Mouse (Mus musculus) kidney, embryonic 16.5 days (tissue): ENCODE measurements around the gene Rfxank. TPM values are rescaled to one million over a fixed set of nuclear protein-coding genes. Genes with fewer than 3 reads are reported as not detected.

ENCODE experiments used
- ATAC-seq: fragments of 200-750 bp; cut with Nextera tagmentation; 2 replicates; pipeline ENCODE4 v1.8.0; 2017; ENCODE audit warnings: moderate TSS enrichment; ENCODE audit not compliant: low FRiP score, low TSS enrichment
- H3K27ac ChIP-seq: fragments of 300-500 bp; sonication (generic); 2 replicates; pipeline ENCODE4 v1.5.1; 2014; ENCODE audit warnings: low read length
- H3K27me3 ChIP-seq: fragments of 300-500 bp; sonication (generic); 2 replicates; pipeline ENCODE4 v1.6.1; 2014; ENCODE audit warnings: low read length, control low read depth, mixed read lengths; ENCODE audit not compliant: insufficient read depth
- H3K36me3 ChIP-seq: fragments of 300-500 bp; sonication (generic); 2 replicates; pipeline ENCODE4 v1.6.1; 2014; ENCODE audit warnings: low read length, control low read depth, mixed read lengths; ENCODE audit not compliant: insufficient read depth
- H3K4me1 ChIP-seq: fragments of 300-500 bp; sonication (generic); 2 replicates; pipeline ENCODE4 v1.6.1; 2014; ENCODE audit warnings: low read length, control low read depth, mixed read lengths; ENCODE audit not compliant: insufficient read depth
- H3K4me2 ChIP-seq: fragments of 300-500 bp; sonication (generic); replicated peaks from 2 replicates; pipeline ENCODE4 v1.6.1; 2014; ENCODE audit warnings: low read depth, low read length
- H3K4me3 ChIP-seq: fragments of 300-500 bp; sonication (generic); 2 replicates; pipeline ENCODE4 v1.5.1; 2014; ENCODE audit warnings: mild to moderate bottlenecking, low read length
- H3K9ac ChIP-seq: fragments of 300-500 bp; sonication (generic); replicated peaks from 2 replicates; pipeline ENCODE4 v1.6.1; 2014; ENCODE audit warnings: low read length
- H3K9me3 ChIP-seq: fragments of 300-500 bp; sonication (generic); 2 replicates; pipeline ENCODE4 v1.6.1; 2016; ENCODE audit warnings: low read length, control low read depth
- WGBS: fragments of 180-500 bp; shearing (Covaris S2); extraction: QIAGEN DNeasy Blood & Tissue Kit; methylation state at CpG from one replicate; pipeline ENCODE4 v1.1.7; 2014; 5-methylcytosine and 5-hydroxymethylcytosine counted together
- polyA plus RNA-seq: library from polyadenylated mRNA; unstranded; fragments of >200 nt; fragmentation: Nextera tagmentation; extraction: Ambion mirVana; gene quantifications from 2 replicates; pipeline ENCODE4 v1.2.1, GENCODE M21; 2015

The Rfxank gene
- polyA plus RNA-seq, 1 experiment from 2014 or later = 20.4 TPM

DNA sequence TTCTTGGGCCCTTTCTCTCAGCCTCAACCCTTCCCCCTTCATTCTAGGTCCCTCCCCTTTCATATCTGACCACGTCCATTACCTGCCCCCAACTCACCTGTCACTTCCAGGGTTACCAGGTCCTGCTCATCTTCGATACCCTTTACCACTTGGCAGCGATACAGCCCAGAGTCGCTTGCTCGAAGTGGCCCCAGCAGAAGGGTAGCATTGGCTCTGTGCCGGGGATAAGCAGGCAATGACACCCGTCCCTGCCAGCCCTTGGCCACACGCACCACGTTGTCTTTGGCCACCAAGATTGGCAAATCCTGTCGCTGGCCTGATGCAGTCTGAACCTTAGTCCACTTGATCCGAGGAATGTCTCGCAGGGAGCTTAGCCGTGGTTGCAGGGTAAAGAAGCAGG is 24.1 kb downstream of the Rfxank start:
- no peak for ATAC-seq
- Histone ChIP-seq H3K27ac (no peak overlapping the region), H3K4me3 (no peak overlapping the region), H3K9me3 (no peaks in the 10 kb centered on the region), H3K27me3 (peaks cover 83% of the 10 kb centered on the region), H3K36me3 (no peaks in the 10 kb centered on the region), H3K9ac (no peak overlapping the region), H3K4me2 (no peak overlapping the region), H3K4me1 (no peaks in the 10 kb centered on the region)
- 71% methylated on average over 13 of the region's 13 CpGs for WGBS

DNA sequence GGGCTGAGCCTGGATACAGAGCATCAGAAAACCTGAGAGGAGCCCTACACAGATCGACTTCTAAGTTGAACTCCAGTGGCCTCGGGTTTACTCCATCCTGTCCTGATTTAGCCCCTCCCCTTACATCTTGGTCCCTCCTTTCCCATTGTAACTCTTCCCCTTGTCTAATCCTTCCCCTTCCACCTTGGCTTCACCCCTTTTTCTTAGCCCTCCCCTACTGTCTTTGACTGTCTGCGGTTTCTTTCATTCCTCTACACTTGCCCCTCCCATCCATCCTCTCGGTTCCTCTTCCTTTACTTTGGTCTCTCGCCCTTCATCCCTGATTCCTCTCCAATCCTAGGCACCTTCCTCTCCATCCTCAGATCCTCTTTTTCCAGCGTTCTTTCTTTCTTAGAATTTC is 24.5 kb downstream of the Rfxank start:
- Histone ChIP-seq H3K9ac (no peak overlapping the region), H3K4me1 (no peaks in the 10 kb centered on the region), H3K4me3 (no peak overlapping the region), H3K27me3 (peaks cover 82% of the 10 kb centered on the region), H3K36me3 (no peaks in the 10 kb centered on the region), H3K9me3 (no peaks in the 10 kb centered on the region), H3K4me2 (no peak overlapping the region), H3K27ac (no peak overlapping the region)
- ATAC-seq = no peak
- 18% methylated on average over 6 of the region's 6 CpGs for WGBS

DNA sequence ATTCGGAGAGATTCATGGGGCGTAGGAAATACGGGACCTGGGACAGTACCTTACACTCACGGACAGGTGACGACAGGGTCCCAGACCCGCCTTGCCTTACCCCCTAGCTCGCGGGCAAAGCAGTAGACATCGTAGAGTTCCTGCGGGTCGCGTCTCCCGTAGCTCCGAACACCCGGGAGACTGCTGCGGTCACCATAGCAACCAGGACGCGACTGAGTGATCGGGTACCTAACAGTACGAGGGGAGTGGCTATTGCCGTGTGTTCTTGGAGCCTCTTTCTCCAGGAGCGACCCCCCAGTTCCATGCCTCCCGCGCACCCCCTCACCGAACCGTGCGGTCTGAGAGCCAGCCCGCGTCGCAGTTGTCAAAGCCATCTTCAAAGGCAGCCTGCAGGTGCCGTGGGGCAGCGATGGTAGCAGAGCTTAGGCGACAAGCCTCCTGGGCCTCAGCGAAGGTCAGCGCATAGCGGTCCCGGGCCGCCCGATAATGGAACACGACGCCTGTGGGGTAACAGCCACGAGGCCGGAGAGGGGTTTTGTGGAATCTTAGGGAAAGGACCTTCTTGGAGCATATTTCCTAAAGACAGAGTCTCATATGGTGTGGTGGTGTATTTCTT is 26.4 kb downstream of the Rfxank start:
- H3K36me3 ChIP-seq = no peaks in the 10 kb centered on the region
- H3K4me1 ChIP-seq = no peaks in the 10 kb centered on the region
- no peak overlapping the region for H3K4me2 ChIP-seq
- peaks cover 64% of the 10 kb centered on the region for H3K27me3 ChIP-seq
- no peak overlapping the region for H3K27ac ChIP-seq
- no peak for ATAC-seq
- no peaks in the 10 kb centered on the region for H3K9me3 ChIP-seq
- H3K9ac ChIP-seq = no peak overlapping the region
- 8% methylated on average over 43 of the region's 43 CpGs for WGBS
- H3K4me3 ChIP-seq = no peak overlapping the region

DNA sequence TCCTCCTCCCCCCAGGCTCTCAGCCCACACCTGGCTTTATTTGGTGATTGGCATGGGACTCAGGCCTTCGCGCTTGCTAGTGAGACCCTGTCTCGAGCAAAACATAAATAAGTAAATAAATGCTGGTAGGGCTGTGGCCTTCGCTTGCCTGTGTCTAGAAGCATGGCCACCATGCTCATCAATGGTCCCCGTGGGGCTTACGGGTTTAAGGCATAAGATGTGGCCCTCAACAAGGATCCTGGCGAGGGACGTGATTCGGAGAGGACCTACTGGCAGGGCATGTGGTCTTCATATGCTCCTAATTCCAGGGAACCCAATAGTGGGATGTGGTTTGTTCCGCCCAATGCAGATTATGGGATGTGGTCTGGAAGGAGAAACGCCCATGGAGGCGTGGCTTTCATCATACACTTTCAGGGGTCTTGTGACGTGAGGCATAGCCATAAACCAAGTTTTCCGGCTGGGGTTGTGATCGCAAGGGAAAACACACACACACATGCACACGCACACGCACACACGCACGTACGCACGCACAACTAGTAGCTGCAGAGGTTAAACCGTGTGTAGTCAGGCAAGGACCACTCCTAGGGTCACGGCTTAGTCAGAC is 27.7 kb downstream of the Rfxank start:
- Histone ChIP-seq H3K4me2 (no peak overlapping the region), H3K36me3 (no peaks in the 10 kb centered on the region), H3K27ac (no peak overlapping the region), H3K4me1 (no peaks in the 10 kb centered on the region), H3K9me3 (no peaks in the 10 kb centered on the region), H3K9ac (no peak overlapping the region), H3K27me3 (peaks cover 52% of the 10 kb centered on the region), H3K4me3 (no peak overlapping the region)
- ATAC-seq = no peak; the same call in 1 of the 2 replicates
- WGBS = 46% methylated on average over 23 of the region's 23 CpGs

DNA sequence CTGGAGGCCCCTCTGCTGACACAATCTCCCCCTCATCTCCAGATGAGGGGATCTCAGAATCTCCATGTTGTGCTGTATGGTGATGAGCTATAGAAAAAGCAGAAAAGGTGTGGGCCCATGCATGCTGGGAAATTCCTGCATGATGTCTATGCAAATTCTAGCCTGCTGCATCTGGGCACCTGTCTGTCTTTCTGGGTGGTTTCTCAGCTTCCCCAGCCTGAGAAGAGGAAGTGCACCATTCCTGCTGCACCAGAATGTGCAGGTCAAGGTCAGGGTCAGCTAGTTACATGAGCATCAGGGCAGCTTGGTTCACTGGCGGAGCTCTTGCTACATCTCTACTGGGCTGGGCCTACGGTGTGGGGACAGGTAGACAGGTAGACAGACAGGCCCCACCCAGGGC is 28.5 kb downstream of the Rfxank start:
- H3K9me3 ChIP-seq = no peaks in the 10 kb centered on the region

DNA sequence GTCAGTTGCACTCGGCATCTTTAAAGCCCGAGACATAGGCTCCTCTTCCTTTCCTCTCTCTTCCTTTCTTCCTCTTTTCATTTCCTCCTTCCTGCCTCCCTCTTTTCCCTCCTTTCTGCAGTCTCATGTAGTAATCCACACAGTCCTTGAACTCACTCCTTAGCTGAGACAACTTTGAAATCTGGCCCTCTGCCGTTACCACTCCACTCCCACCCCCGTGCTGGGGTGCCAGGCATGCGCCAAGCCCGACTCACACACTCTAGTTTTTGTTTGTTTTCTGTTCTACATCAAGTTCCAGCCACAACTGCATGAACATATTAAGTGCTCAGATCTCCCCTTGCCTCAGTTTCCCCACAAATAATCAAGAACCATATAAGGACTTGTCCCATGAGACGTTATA is 34.0 kb downstream of the Rfxank start:
- WGBS = 75% methylated on average over 7 of the region's 7 CpGs

More for the DNA sequence above, 28.5 kb downstream of the Rfxank start:
- no peaks in the 10 kb centered on the region for H3K4me1 ChIP-seq
- no peaks in the 10 kb centered on the region for H3K36me3 ChIP-seq
- WGBS = 79% methylated on average over 2 of the region's 2 CpGs
- H3K9ac ChIP-seq = no peak overlapping the region
- peaks cover 52% of the 10 kb centered on the region for H3K27me3 ChIP-seq
- no peak overlapping the region for H3K4me3 ChIP-seq
- H3K27ac ChIP-seq = no peak overlapping the region
- no peak overlapping the region for H3K4me2 ChIP-seq
- no peak for ATAC-seq

DNA sequence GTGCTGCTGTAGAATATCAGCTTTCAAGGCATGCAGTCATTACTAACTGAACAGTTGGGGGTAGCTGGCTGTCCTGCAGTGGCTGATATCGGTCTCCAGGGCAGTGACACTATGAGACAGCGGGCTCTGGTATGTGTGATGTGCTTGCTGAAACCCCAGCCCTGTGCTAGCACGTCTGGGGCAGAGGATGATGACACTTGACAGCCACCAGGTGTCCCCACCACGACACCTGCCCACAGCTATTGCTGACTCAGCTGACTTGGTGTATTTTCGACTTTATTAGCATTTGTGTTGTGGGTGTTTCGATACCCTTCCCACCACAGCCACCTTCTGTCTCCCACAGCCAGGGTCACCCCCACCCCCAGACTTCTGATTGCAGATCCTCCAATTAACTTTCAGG is 34.4 kb downstream of the Rfxank start:
- 13% methylated on average over 6 of the region's 6 CpGs for WGBS
- peaks cover 2% of the 10 kb centered on the region; the same call in 1 of the 2 replicates for H3K27me3 ChIP-seq

More for the DNA sequence above, 34.0 kb downstream of the Rfxank start:
- peaks cover 4% of the 10 kb centered on the region; the same call in 1 of the 2 replicates for H3K27me3 ChIP-seq
- ATAC-seq = no peak
- no peak overlapping the region for H3K4me3 ChIP-seq
- H3K27ac ChIP-seq = no peak overlapping the region
- H3K36me3 ChIP-seq = no peaks in the 10 kb centered on the region
- H3K9ac ChIP-seq = no peak overlapping the region
- H3K4me2 ChIP-seq = no peak overlapping the region
- no peaks in the 10 kb centered on the region for H3K9me3 ChIP-seq
- H3K4me1 ChIP-seq = no peaks in the 10 kb centered on the region

DNA sequence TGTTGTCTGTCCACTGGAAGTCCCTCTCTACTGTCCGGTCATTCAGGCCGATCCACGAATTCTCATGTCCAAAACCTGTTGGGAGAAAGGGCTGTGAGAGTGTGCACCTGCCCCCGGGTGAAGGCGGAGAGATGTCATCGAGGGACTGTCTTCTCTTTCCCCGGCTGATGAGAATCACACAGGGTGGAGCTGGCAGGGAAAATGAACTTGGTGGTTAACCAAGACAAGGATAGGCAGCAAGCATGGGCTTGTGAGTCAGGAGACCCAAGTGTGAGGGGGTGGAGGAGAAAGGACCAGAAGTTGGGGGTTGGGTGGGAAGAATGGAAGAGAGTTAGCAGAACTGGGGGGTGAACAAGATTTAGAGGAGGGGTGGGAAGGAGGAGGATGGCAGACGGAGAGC is 38.7 kb downstream of the Rfxank start:
- no peak overlapping the region for H3K4me2 ChIP-seq
- H3K9me3 ChIP-seq = no peaks in the 10 kb centered on the region
- no peak overlapping the region for H3K9ac ChIP-seq
- WGBS = 82% methylated on average over 8 of the region's 8 CpGs
- no peaks in the 10 kb centered on the region for H3K27me3 ChIP-seq
- H3K4me1 ChIP-seq = no peaks in the 10 kb centered on the region
- no peak overlapping the region for H3K27ac ChIP-seq
- no peak overlapping the region for H3K4me3 ChIP-seq
- H3K36me3 ChIP-seq = no peaks in the 10 kb centered on the region
- ATAC-seq = no peak

More for the DNA sequence above, 34.4 kb downstream of the Rfxank start:
- no peaks in the 10 kb centered on the region for H3K36me3 ChIP-seq
- no peaks in the 10 kb centered on the region for H3K9me3 ChIP-seq
- 0 out of 2 replicates have a peak, but pooled peaks have one; percentile 67 for ATAC-seq
- H3K4me2 ChIP-seq = no peak overlapping the region
- H3K4me1 ChIP-seq = no peaks in the 10 kb centered on the region
- no peak overlapping the region for H3K4me3 ChIP-seq
- H3K9ac ChIP-seq = no peak overlapping the region
- H3K27ac ChIP-seq = no peak overlapping the region

DNA sequence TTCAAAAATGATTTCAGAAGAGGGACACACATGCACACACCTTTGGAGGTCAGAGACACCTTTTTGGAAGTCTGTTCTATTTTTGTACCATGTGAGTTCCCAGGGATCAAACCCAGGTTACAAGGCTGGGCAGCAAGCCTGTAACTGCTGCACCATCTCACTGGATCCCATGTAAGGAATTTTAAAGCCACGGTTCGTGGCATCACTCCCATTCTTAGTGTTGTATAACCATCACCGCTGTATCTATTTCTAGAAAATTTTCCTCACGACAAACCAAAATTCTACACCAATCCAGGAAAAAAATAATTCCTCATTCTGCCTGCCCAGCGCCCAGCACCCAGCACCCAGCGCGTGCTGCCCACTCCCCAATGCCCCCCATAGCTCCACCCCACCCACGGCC is 39.7 kb downstream of the Rfxank start:
- no peak for ATAC-seq
- peaks cover 2% of the 10 kb centered on the region; the same call in 1 of the 2 replicates for H3K27me3 ChIP-seq
- no peak overlapping the region for H3K27ac ChIP-seq
- no peaks in the 10 kb centered on the region for H3K36me3 ChIP-seq
- no peaks in the 10 kb centered on the region for H3K4me1 ChIP-seq
- H3K9me3 ChIP-seq = no peaks in the 10 kb centered on the region
- H3K4me3 ChIP-seq = no peak overlapping the region
- WGBS = 65% methylated on average over 8 of the region's 8 CpGs
- no peak overlapping the region for H3K4me2 ChIP-seq
- H3K9ac ChIP-seq = no peak overlapping the region

DNA sequence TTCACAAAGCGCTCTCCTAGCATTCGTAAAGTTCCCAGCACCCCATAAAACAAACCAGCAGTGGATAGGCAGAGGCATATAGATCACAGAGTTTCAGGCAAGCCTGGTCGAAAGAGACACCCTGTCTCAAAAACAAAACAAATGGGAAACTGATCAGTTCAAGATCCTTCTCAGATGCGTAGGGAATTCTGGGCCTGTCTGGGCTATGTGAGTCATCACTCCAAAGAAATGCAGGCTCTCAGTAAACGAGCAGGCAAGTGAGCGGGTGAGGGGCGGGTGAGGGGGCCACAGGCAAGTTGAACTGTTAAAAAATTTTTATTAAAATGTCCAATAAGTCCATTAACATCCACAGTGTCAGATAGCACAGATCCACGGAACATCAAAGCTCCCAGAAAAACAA is 46.2 kb downstream of the Rfxank start:
- H3K4me1 ChIP-seq = 0 out of 2 replicates have a peak, but pooled peaks cover 4% of the 10 kb centered on the region
- no peak overlapping the region for H3K27ac ChIP-seq
- no peaks in the 10 kb centered on the region for H3K9me3 ChIP-seq
- ATAC-seq = no peak
- H3K27me3 ChIP-seq = peaks cover 34% of the 10 kb centered on the region
- 52% methylated on average over 8 of the region's 8 CpGs for WGBS
- no peak overlapping the region for H3K9ac ChIP-seq
- H3K4me2 ChIP-seq = no peak overlapping the region
- H3K4me3 ChIP-seq = no peak overlapping the region
- H3K36me3 ChIP-seq = no peaks in the 10 kb centered on the region
